Mouse (Mus musculus) liver, postnatal 0 days (tissue): ENCODE results near the gene Cdca3. TPM values are rescaled to one million over a fixed set of nuclear protein-coding genes. Genes with fewer than 3 reads are reported as not detected.
"Not testable (repeated sequence)": the region's sequence is repeated elsewhere in the genome, so short reads cannot be mapped to it uniquely, and the experiment has no call there.

Experiments
- ATAC-seq: fragments of 200-750 bp; cut with Nextera tagmentation; 2 replicates; pipeline ENCODE4 v1.8.0; 2017; ENCODE audit warnings: mild to moderate bottlenecking, moderate library complexity
- DNase-seq: peaks from one replicate; pipeline ENCODE4 v3.0.0-alpha.2; 2016
- H3K27ac ChIP-seq: fragments of 300-500 bp; sonication (generic); 2 replicates; pipeline ENCODE4 v1.5.1; 2014; ENCODE audit warnings: antibody characterized with exemption, moderate library complexity, mild to moderate bottlenecking, low read depth
- H3K27me3 ChIP-seq: fragments of 300-500 bp; sonication (generic); 2 replicates; pipeline ENCODE4 v1.6.1; 2014; ENCODE audit warnings: low read length, control low read depth, mixed read lengths; ENCODE audit not compliant: insufficient read depth
- H3K36me3 ChIP-seq: fragments of 300-500 bp; sonication (generic); replicated peaks from 2 replicates; pipeline ENCODE4 v1.6.1; 2014; ENCODE audit warnings: mild to moderate bottlenecking, control low read depth, low read length, moderate library complexity, mixed read lengths; ENCODE audit not compliant: insufficient read depth
- H3K4me1 ChIP-seq: fragments of 300-500 bp; sonication (generic); 2 replicates; pipeline ENCODE4 v1.6.1; 2014; ENCODE audit warnings: antibody characterized with exemption, mild to moderate bottlenecking, control low read depth; ENCODE audit not compliant: insufficient read depth
- H3K4me2 ChIP-seq: fragments of 300-500 bp; sonication (generic); 2 replicates; pipeline ENCODE4 v1.6.1; 2014; ENCODE audit warnings: low read depth, mild to moderate bottlenecking, low read length, moderate library complexity, mixed read lengths
- H3K4me3 ChIP-seq: fragments of 300-500 bp; sonication (generic); 2 replicates; pipeline ENCODE4 v1.5.1; 2014; ENCODE audit warnings: low read depth, low read length
- H3K9ac ChIP-seq: fragments of 300-500 bp; sonication (generic); replicated peaks from 2 replicates; pipeline ENCODE4 v1.6.1; 2014; ENCODE audit warnings: mild to moderate bottlenecking, moderate library complexity
- H3K9me3 ChIP-seq: fragments of 300-500 bp; sonication (generic); 2 replicates; pipeline ENCODE4 v1.6.1; 2016; ENCODE audit warnings: mild to moderate bottlenecking, control low read depth, low read length, mixed read lengths
- CTCF ChIP-seq: sonication (generic); IDR thresholded peaks from 2 replicates; pipeline ENCODE4 v1.5.1; 2016; ENCODE audit warnings: antibody characterized with exemption, low read depth
- EP300 ChIP-seq: IDR thresholded peaks from 2 replicates; pipeline ENCODE4 v1.6.1; 2016; ENCODE audit warnings: antibody characterized with exemption, low read depth, mild to moderate bottlenecking
- WGBS: fragments of 180-500 bp; shearing (Covaris S2); extraction: QIAGEN DNeasy Blood & Tissue Kit; methylation state at CpG from one replicate; pipeline ENCODE4 v1.1.7; 2014; ENCODE audit not compliant: insufficient replicate concordance; 5-methylcytosine and 5-hydroxymethylcytosine counted together
- polyA plus RNA-seq: library from polyadenylated mRNA; unstranded; fragments of >200 nt; fragmentation: Nextera tagmentation; extraction: Ambion mirVana; gene quantifications from 2 replicates; pipeline ENCODE4 v1.2.1, GENCODE M21; 2015

The Cdca3 gene
- polyA plus RNA-seq, 1 experiment from 2014 or later: 98.3 TPM

DNA sequence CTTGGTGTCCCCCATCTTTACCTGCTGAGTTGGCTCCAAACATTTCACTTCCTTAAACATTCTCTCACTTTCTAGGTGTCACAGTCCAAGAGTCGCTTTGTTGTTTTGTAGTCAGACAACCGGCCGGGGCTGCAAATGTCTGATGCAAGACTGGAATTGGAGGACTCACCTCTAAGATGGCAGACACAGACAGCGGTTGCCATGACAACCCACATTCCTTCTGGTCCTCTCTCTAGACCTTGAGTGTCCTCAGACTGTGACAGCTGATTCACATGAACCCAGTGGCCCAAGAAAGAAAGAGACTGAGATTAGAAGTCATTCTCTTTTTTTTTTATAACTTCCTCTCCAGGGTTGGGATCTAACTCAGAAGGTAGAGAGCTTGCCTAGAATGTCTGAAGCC lies 39.8 kb upstream of the Cdca3 start:
- DNase-seq (no peak), ATAC-seq (no peak)
- TF ChIP-seq EP300 (no peak), CTCF (no peak)
- no peaks in the 10 kb centered on the region for H3K27me3 ChIP-seq
- no peak overlapping the region for H3K27ac ChIP-seq
- peaks cover 5% of the 10 kb centered on the region; the same call in 1 of the 2 replicates for H3K4me1 ChIP-seq
- no peaks in the 10 kb centered on the region for H3K36me3 ChIP-seq
- no peak overlapping the region for H3K4me3 ChIP-seq
- no peaks in the 10 kb centered on the region for H3K9me3 ChIP-seq
- WGBS: 78% methylated on average over 4 of the region's 4 CpGs
- H3K9ac ChIP-seq: no peak overlapping the region
- H3K4me2 ChIP-seq: no peak overlapping the region

DNA sequence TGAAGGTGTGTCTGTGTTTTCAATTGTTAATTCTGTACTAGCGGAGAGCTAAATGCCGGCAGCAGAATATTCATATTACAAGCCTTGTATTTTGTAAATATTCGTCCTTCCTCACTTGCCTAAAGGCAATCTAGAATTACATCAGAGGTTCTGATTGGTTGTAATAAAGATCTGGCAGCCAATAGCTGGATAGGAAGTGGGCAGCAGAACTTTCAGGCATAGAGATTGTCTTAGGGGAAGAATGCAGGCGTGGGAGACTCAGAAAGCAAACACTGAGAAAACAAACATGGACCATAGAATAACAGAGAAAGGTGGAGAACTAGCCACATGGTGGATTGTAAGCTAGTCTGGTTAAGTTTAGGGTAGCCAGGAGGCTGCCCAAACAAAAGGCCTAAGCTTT lies 39.2 kb upstream of the Cdca3 start:
- no peaks in the 10 kb centered on the region for H3K27me3 ChIP-seq
- WGBS: 51% methylated on average over 4 of the region's 4 CpGs
- no peak overlapping the region for H3K27ac ChIP-seq
- no peak overlapping the region for H3K4me2 ChIP-seq
- H3K9ac ChIP-seq: no peak overlapping the region
- no peaks in the 10 kb centered on the region for H3K9me3 ChIP-seq
- peaks cover 5% of the 10 kb centered on the region; the same call in 1 of the 2 replicates for H3K4me1 ChIP-seq
- TF ChIP-seq CTCF (no peak), EP300 (no peak)
- ATAC-seq: no peak
- no peaks in the 10 kb centered on the region for H3K36me3 ChIP-seq
- DNase-seq: no peak
- H3K4me3 ChIP-seq: no peak overlapping the region

DNA sequence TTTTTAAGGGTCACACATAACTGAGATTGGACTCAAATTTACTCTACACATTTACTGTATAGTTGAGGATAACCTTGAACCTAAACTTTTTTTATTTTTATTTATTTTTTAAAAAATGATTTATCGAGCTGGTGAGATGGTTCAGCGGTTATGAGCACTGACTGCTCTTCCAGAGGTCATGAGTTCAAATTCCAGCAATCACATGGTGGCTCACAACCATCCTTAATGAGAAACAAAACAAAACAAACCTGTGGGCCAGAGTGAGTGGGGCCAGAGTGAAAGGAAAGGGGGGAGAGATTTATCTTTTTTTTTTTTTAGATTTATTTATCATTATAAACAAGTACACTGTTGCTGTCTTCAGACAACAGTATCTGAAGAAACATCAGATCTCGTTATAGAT lies 37.4 kb upstream of the Cdca3 start:
- ATAC-seq (no peak), DNase-seq (no peak)
- 78% methylated on average over 3 of the region's 3 CpGs for WGBS
- Histone ChIP-seq H3K27ac (no peak overlapping the region), H3K4me2 (no peak overlapping the region), H3K4me3 (no peak overlapping the region), H3K9ac (no peak overlapping the region), H3K27me3 (no peaks in the 10 kb centered on the region), H3K36me3 (no peaks in the 10 kb centered on the region), H3K4me1 (no peaks in the 10 kb centered on the region; the same call in 1 of the 2 replicates), H3K9me3 (no peaks in the 10 kb centered on the region)
- TF ChIP-seq EP300 (no peak), CTCF (no peak)

DNA sequence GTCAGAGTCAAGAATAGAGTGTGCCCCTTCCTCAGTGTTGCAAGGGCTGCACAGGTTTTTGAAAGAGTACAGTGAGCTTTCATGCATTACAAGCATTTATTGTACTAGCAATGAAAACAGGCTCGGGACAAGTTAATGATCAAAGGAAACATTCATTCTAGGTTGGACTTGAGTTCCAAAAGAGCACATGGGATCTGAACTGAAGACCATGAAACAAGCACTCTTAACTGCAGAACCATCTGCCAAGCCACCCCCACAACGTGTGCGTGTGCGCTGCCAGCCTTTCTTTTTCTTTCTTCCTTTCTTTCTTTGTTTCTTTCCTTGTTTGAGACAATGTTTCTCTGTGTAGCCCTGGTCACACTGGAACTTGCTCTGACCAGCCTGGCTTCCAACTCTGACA lies 33.6 kb upstream of the Cdca3 start:
- TF ChIP-seq EP300: no peak
- TF ChIP-seq CTCF: no peak
- no peaks in the 10 kb centered on the region for H3K36me3 ChIP-seq
- H3K27me3 ChIP-seq: no peaks in the 10 kb centered on the region
- DNase-seq (no peak), ATAC-seq (no peak)
- H3K9ac ChIP-seq: no peak overlapping the region
- no peak overlapping the region for H3K4me2 ChIP-seq
- 84% methylated on average over 4 of the region's 4 CpGs for WGBS
- H3K4me1 ChIP-seq: no peaks in the 10 kb centered on the region
- no peak overlapping the region for H3K4me3 ChIP-seq
- H3K27ac ChIP-seq: no peak overlapping the region
- H3K9me3 ChIP-seq: no peaks in the 10 kb centered on the region

DNA sequence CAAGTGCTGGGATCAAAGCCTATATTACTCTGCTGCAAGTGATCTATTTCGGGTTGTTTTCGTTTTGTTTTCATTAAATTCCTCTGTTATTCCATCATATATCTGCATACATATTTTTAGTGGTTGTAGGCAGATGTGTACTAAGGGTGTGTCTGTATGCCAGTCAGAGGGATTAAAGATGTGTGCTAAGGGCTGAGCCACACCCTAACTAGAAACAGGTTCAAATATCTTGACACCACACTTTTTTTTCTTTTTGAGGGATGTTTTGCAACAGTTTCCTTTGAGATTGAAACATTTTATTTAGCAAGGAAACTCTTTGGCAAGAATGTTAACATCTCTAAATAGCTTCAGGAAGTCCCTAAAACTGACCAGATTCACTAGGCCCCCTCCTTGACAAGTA lies 33.1 kb upstream of the Cdca3 start:
- no peak overlapping the region for H3K9ac ChIP-seq
- no peaks in the 10 kb centered on the region for H3K36me3 ChIP-seq
- TF ChIP-seq EP300 (no peak), CTCF (no peak)
- DNase-seq (no peak), ATAC-seq (no peak)
- H3K9me3 ChIP-seq: no peaks in the 10 kb centered on the region
- H3K4me3 ChIP-seq: no peak overlapping the region
- WGBS: 85% methylated on average over 2 of the region's 2 CpGs
- no peak overlapping the region for H3K27ac ChIP-seq
- no peak overlapping the region for H3K4me2 ChIP-seq
- H3K4me1 ChIP-seq: no peaks in the 10 kb centered on the region
- no peaks in the 10 kb centered on the region for H3K27me3 ChIP-seq

DNA sequence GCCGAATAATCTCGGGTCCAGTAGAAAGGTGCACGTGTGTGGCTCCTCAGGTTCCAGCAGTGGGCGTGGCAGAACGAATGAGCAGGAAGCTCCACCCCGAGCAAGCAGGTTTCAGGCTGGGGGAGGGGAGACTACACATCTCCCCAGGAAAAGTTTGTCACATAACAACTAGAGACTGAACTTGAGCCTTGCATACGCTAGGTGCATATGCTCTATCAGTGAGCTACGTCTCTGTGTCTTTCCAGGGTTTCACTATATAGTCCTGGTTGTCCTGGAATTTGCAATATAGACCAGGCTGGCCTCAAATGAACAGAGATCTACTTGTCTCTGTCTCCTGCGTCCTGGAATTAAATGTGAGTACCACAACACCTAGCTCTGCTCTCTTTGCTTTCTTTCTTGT lies 26.9 kb upstream of the Cdca3 start:
- H3K9ac ChIP-seq, H3K36me3 ChIP-seq, DNase-seq, H3K27me3 ChIP-seq, H3K9me3 ChIP-seq, ATAC-seq, H3K27ac ChIP-seq: not testable (repeated sequence)
- WGBS: 9% methylated on average over 6 of the region's 9 CpGs
- H3K4me3 ChIP-seq: 0 out of 2 replicates have a peak overlapping the region, but pooled peaks have one; percentile 14
- H3K4me1 ChIP-seq: peaks cover 17% of the 10 kb centered on the region
- peak overlapping the region; percentile 54 for H3K4me2 ChIP-seq

DNA sequence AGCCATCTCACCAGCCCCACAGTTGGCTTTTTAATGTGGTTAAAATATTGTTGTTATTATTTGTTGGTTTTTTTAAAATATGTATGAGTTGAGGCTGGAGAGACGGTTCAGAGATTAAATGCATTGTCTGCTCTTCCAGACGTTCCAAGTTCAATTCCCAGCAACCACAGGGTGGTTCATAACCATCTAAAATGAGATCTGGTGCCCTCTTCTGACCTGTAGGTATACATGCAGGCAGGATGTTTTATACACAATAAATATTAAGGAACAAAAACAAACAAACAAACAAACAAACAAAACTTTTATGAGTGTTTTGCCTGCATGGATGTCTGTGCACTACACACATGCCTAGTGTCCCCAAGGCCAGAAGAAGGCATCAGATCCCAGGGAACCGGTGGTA lies 26.3 kb upstream of the Cdca3 start:
- Histone ChIP-seq H3K27ac (no peak overlapping the region), H3K27me3 (no peaks in the 10 kb centered on the region), H3K9me3 (no peaks in the 10 kb centered on the region), H3K4me2 (no peak overlapping the region), H3K9ac (no peak overlapping the region), H3K36me3 (no peaks in the 10 kb centered on the region), H3K4me1 (peaks cover 20% of the 10 kb centered on the region), H3K4me3 (no peak overlapping the region)
- no peak for DNase-seq
- TF ChIP-seq EP300: no peak
- TF ChIP-seq CTCF: peak; percentile 17; the same call in 1 of the 2 replicates
- ATAC-seq: no peak
- WGBS: 67% methylated on average over 3 of the region's 3 CpGs

DNA sequence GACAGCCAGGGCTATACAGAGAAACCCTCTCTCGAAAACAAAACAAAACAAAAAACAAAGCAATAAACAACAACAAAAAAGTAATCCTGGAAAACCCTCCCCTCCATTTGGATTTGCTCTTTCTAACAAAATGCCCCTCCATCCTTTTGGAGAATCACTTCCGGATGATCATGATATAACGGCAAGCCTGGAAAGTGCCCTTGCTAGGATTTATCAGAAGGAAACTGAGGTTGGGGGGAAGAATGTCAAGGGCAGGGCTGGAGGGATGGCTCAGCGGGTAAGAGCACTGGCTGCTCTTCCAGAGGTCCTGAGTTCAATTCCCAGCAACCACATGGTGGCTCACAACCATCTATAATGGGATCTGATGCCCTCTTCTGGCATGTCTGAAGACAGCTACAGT lies 25.7 kb upstream of the Cdca3 start:
- H3K27ac ChIP-seq, H3K4me3 ChIP-seq, H3K27me3 ChIP-seq, DNase-seq, ATAC-seq, H3K36me3 ChIP-seq, H3K9me3 ChIP-seq, H3K4me2 ChIP-seq, H3K9ac ChIP-seq: not testable (repeated sequence)
- WGBS: 86% methylated on average over 4 of the region's 4 CpGs
- H3K4me1 ChIP-seq: peaks cover 22% of the 10 kb centered on the region
